Mouse (Mus musculus) liver, embryonic 14 days (tissue): ENCODE data around the gene Wdr62. TPM values are rescaled to one million over a fixed set of nuclear protein-coding genes. Genes with fewer than 3 reads are reported as not detected.

Experiments used
- polyA plus RNA-seq: library from polyadenylated mRNA; depleted of rRNA; stranded (reverse); fragments of >200 nt; gene quantifications from 2 replicates; pipeline ENCODE4 v1.2.3, GENCODE M21; 2012; rRNA removed

Wdr62 gene
- polyA plus RNA-seq, result 12.3 and 12.9 TPM in 2 replicates

GRCm38 (mm10) chr7:30279951-30280669 lies at the start of gene Wdr62, which contains the start of gene Thap8:
Gene Wdr62 (minus strand): TSS chr7:30280419.
Gene Thap8 (plus strand): TSS chr7:30280094.

GRCm38 (mm10) chr7:30323795-30324194 lies 43.6 kb upstream of the Wdr62 start, which contains the start of gene Sdhaf1:
Gene Sdhaf1 (minus strand): TSS chr7:30323895.

GRCm38 (mm10) chr7:30321539-30322284 lies 41.5 kb upstream of the Wdr62 start, which contains the start of gene E130208F15Rik:
Gene E130208F15Rik (plus strand): TSS chr7:30321740.

GRCm38 (mm10) chr7:30314721-30315155 lies 34.5 kb upstream of the Wdr62 start, which contains the start of gene Syne4:
Gene Syne4 (plus strand): TSS chr7:30314807.

GRCm38 (mm10) chr7:30308076-30309005 lies 28.1 kb upstream of the Wdr62 start, which contains the start of gene Alkbh6:
Gene Alkbh6 (plus strand): TSS chr7:30308717.

GRCm38 (mm10) chr7:30291215-30292131 lies 11.3 kb upstream of the Wdr62 start, which contains the start of gene Clip3:
Gene Clip3 (plus strand): TSS chr7:30291728.

GRCm38 (mm10) chr7:30235625-30236024 lies 44.6 kb downstream of the Wdr62 start, which contains the start of gene Ovol3:
Gene Ovol3 (minus strand): TSS chr7:30235725.

GRCm38 (mm10) chr7:30231669-30232454 lies 48.4 kb downstream of the Wdr62 start, which contains the start of the genes Polr2i and Tbcb:
Gene Polr2i (plus strand): TSS chr7:30231948.
Gene Tbcb (minus strand): TSS chr7:30232272.

GRCm38 (mm10) chr7:30198481-30198971 lies 81.7 kb downstream of the Wdr62 start, which contains the start of gene Capns1:
Gene Capns1 (minus strand): TSS chr7:30198811.

Other genes with a start within 250 kb of the Wdr62 start
- 0.31 and 0.33 TPM in 2 replicates for gene Zfp14, start 229.0 kb downstream of the Wdr62 start, polyA plus RNA-seq
- 0.60 and 0.68 TPM in 2 replicates for gene Zfp82, start 207.5 kb downstream of the Wdr62 start, polyA plus RNA-seq
- gene Gm26920, start 190.0 kb downstream of the Wdr62 start, polyA plus RNA-seq, result 0.02 TPM in 2 replicates
- 1.1 and 1.2 TPM in 2 replicates for gene Zfp566, start 189.9 kb downstream of the Wdr62 start, polyA plus RNA-seq
- 5.0 and 5.6 TPM in 2 replicates for gene Zfp260, start 185.6 kb downstream of the Wdr62 start, polyA plus RNA-seq
- 0.57 and 0.73 TPM in 2 replicates for gene Zfp382, start 158.5 kb downstream of the Wdr62 start, polyA plus RNA-seq
- gene Zfp146, start 110.7 kb downstream of the Wdr62 start, polyA plus RNA-seq, result 22.7 and 23.5 TPM in 2 replicates
- 2.8 and 3.4 TPM in 2 replicates for gene Cox7a1, start 96.3 kb downstream of the Wdr62 start, polyA plus RNA-seq
- gene Capns1, start 81.6 kb downstream of the Wdr62 start, polyA plus RNA-seq, result 109 and 119 TPM in 2 replicates
- gene Polr2i, start 48.5 kb downstream of the Wdr62 start, polyA plus RNA-seq, result 64.7 and 70.6 TPM in 2 replicates
- 24.6 and 27.0 TPM in 2 replicates for gene Tbcb, start 48.1 kb downstream of the Wdr62 start, polyA plus RNA-seq
- gene Ovol3, start 44.7 kb downstream of the Wdr62 start, polyA plus RNA-seq, result 0.07 TPM in 1 of 2 replicates, not detected in the other
- gene Thap8, start 325 bp downstream of the Wdr62 start, polyA plus RNA-seq, result not detected in 2 replicates
- 0.85 and 0.99 TPM in 2 replicates for gene Clip3, start 11.3 kb upstream of the Wdr62 start, polyA plus RNA-seq
- gene Alkbh6, start 28.3 kb upstream of the Wdr62 start, polyA plus RNA-seq, result 13.6 and 13.9 TPM in 2 replicates
- 9.4 and 10.6 TPM in 2 replicates for gene Syne4, start 34.4 kb upstream of the Wdr62 start, polyA plus RNA-seq
- 0.12 and 0.16 TPM in 2 replicates for gene E130208F15Rik, start 41.3 kb upstream of the Wdr62 start, polyA plus RNA-seq
- 4.5 and 5.2 TPM in 2 replicates for gene Sdhaf1, start 43.5 kb upstream of the Wdr62 start, polyA plus RNA-seq
- 1.1 and 1.2 TPM in 2 replicates for gene Lrfn3, start 82.4 kb upstream of the Wdr62 start, polyA plus RNA-seq
- 65.2 and 83.0 TPM in 2 replicates for gene Tyrobp, start 133.3 kb upstream of the Wdr62 start, polyA plus RNA-seq
- 2.0 and 2.7 TPM in 2 replicates for gene Hcst, start 139.4 kb upstream of the Wdr62 start, polyA plus RNA-seq
- 0.76 and 1.2 TPM in 2 replicates for gene Nfkbid, start 141.3 kb upstream of the Wdr62 start, polyA plus RNA-seq
- 2.6 and 3.0 TPM in 2 replicates for gene Aplp1, start 165.1 kb upstream of the Wdr62 start, polyA plus RNA-seq
- 0.06 and 0.09 TPM in 2 replicates for gene Kirrel2, start 177.3 kb upstream of the Wdr62 start, polyA plus RNA-seq
- gene Nphs1, start 177.9 kb upstream of the Wdr62 start, polyA plus RNA-seq, result 0.06 and 0.07 TPM in 2 replicates
- gene Prodh2, start 213.2 kb upstream of the Wdr62 start, polyA plus RNA-seq, result 40.2 and 47.9 TPM in 2 replicates